Mouse (Mus musculus) intestine, embryonic 15.5 days (tissue): Measurements from ENCODE around the gene 1700020A23Rik. TPM values are rescaled to one million over a fixed set of nuclear protein-coding genes. Genes with fewer than 3 reads are reported as not detected.
A peak's percentile ranks its signal among the peaks of the same experiment; 100 is the strongest.
"Not testable (repeated sequence)": the region's sequence is repeated elsewhere in the genome, so short reads cannot be mapped to it uniquely, and the experiment has no call there.

Experiments used
- ATAC-seq: fragments of 200-750 bp; cut with Nextera tagmentation; 2 replicates; pipeline ENCODE4 v1.8.0; 2017; ENCODE audit warnings: moderate TSS enrichment, moderate library complexity
- H3K27ac ChIP-seq: fragments of 300-500 bp; sonication (generic); 2 replicates; pipeline ENCODE4 v1.5.1; 2015; ENCODE audit warnings: mild to moderate bottlenecking, inconsistent platforms
- H3K27me3 ChIP-seq: fragments of 300-500 bp; sonication (generic); replicated peaks from 2 replicates; pipeline ENCODE4 v1.6.1; 2015; ENCODE audit warnings: inconsistent platforms
- H3K36me3 ChIP-seq: fragments of 300-500 bp; sonication (generic); 2 replicates; pipeline ENCODE4 v1.6.1; 2015; ENCODE audit warnings: inconsistent platforms
- H3K4me1 ChIP-seq: fragments of 300-500 bp; sonication (generic); replicated peaks from 2 replicates; pipeline ENCODE4 v1.6.1; 2015; ENCODE audit warnings: inconsistent platforms
- H3K4me2 ChIP-seq: fragments of 300-500 bp; sonication (generic); replicated peaks from 2 replicates; pipeline ENCODE4 v1.6.1; 2015; ENCODE audit warnings: mild to moderate bottlenecking, inconsistent platforms
- H3K4me3 ChIP-seq: fragments of 300-500 bp; sonication (generic); replicated peaks from 2 replicates; pipeline ENCODE4 v1.5.1; 2015; ENCODE audit warnings: inconsistent platforms
- H3K9ac ChIP-seq: fragments of 300-500 bp; sonication (generic); 2 replicates; pipeline ENCODE4 v1.6.1; 2015; ENCODE audit warnings: inconsistent platforms
- H3K9me3 ChIP-seq: fragments of 300-500 bp; sonication (generic); 2 replicates; pipeline ENCODE4 v1.6.1; 2016; ENCODE audit warnings: inconsistent platforms
- WGBS: fragments of 180-500 bp; shearing (Covaris S2); methylation state at CpG from one replicate; pipeline ENCODE4 v1.1.7; 2015; 5-methylcytosine and 5-hydroxymethylcytosine counted together
- polyA plus RNA-seq: library from polyadenylated mRNA; unstranded; fragments of >200 nt; fragmentation: Nextera tagmentation; extraction: Ambion mirVana; gene quantifications from 2 replicates; pipeline ENCODE4 v1.2.1, GENCODE M21; 2015

Gene 1700020A23Rik
- polyA plus RNA-seq, result not detected in 2 replicates

GRCm38 (mm10) chr2:130404939-130405338 is at the start of gene 1700020A23Rik, which contains the start of gene Gm28372:
Gene 1700020A23Rik, plus strand, starts transcription at chr2:130405259.
Gene Gm28372, plus strand, starts transcription at chr2:130405239.
- Histone ChIP-seq H3K9me3 (no peaks in the 10 kb centered on the region), H3K4me1 (peaks cover 4% of the 10 kb centered on the region; the same call in 1 of the 2 replicates), H3K27ac (no peak within 1 kb of the TSS), H3K9ac (no peak within 1 kb of the TSS), H3K4me2 (no peak within 1 kb of the TSS), H3K36me3 (no peaks in the 10 kb centered on the region), H3K27me3 (no peaks in the 10 kb centered on the region), H3K4me3 (no peak within 1 kb of the TSS)
- 83% methylated on average over 1 of the region's 1 CpGs for WGBS
- no peak for ATAC-seq

GRCm38 (mm10) chr2:130357551-130357950 is 47.5 kb upstream of the 1700020A23Rik start:
- H3K9me3 ChIP-seq, result no peaks in the 10 kb centered on the region
- no peaks in the 10 kb centered on the region for H3K4me1 ChIP-seq
- H3K9ac ChIP-seq, result no peak overlapping the region
- H3K4me3 ChIP-seq, result no peak overlapping the region
- H3K36me3 ChIP-seq, result no peaks in the 10 kb centered on the region
- no peak overlapping the region for H3K27ac ChIP-seq
- no peak overlapping the region for H3K4me2 ChIP-seq
- no peak for ATAC-seq
- 91% methylated on average over 5 of the region's 5 CpGs for WGBS
- peaks cover 27% of the 10 kb centered on the region for H3K27me3 ChIP-seq

DNA sequence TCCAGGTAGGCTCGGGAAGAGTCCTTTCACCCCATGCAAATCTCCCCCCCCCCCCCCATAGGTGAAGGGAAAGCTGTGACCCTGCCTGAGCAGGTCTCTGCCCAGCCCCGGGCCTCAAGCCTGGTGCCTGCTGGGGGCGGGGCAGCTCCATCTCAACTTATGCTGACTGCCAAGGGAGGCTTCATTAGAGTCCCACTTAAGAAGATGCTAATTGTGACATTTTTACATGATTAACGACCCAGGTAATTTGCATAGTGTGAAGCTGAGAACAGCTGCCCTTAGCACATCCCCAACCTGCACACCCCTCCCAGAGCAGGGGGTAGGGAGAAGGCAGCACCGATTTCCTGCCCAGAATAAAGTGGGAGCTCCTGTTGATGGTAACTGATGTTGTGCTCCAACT is 46.2 kb upstream of the 1700020A23Rik start:
- Histone ChIP-seq H3K9ac (no peak overlapping the region), H3K27ac (no peak overlapping the region), H3K4me3 (no peak overlapping the region), H3K4me2 (no peak overlapping the region), H3K36me3 (no peaks in the 10 kb centered on the region), H3K27me3 (peaks cover 36% of the 10 kb centered on the region), H3K9me3 (no peaks in the 10 kb centered on the region), H3K4me1 (no peaks in the 10 kb centered on the region)
- WGBS, result 21% methylated on average over 5 of the region's 5 CpGs
- ATAC-seq, result no peak

- Histone ChIP-seq H3K27me3 (peaks cover 36% of the 10 kb centered on the region), H3K4me2 (no peak overlapping the region), H3K27ac (no peak overlapping the region), H3K9me3 (no peaks in the 10 kb centered on the region), H3K4me1 (0 out of 2 replicates have a peak, but pooled peaks cover 4% of the 10 kb centered on the region), H3K36me3 (no peaks in the 10 kb centered on the region), H3K9ac (no peak overlapping the region), H3K4me3 (no peak overlapping the region)
- no peak for ATAC-seq
- WGBS, result 12% methylated on average over 14 of the region's 14 CpGs
Observed at GRCm38 (mm10) chr2:130362511-130363026, 42.5 kb upstream of the 1700020A23Rik start.

GRCm38 (mm10) chr2:130365211-130366094 is 39.6 kb upstream of the 1700020A23Rik start:
- Histone ChIP-seq H3K4me3 (peak overlapping the region; percentile 27), H3K27ac (no peak overlapping the region), H3K4me1 (0 out of 2 replicates have a peak, but pooled peaks cover 4% of the 10 kb centered on the region), H3K36me3 (no peaks in the 10 kb centered on the region), H3K9ac (no peak overlapping the region; the same call in 1 of the 2 replicates), H3K9me3 (no peaks in the 10 kb centered on the region), H3K27me3 (peaks cover 27% of the 10 kb centered on the region), H3K4me2 (peak overlapping the region; percentile 59)
- WGBS, result 18% methylated on average over 30 of the region's 30 CpGs
- no peak for ATAC-seq

- H3K36me3 ChIP-seq, result no peaks in the 10 kb centered on the region
- H3K4me3 ChIP-seq, result no peak overlapping the region
- H3K4me1 ChIP-seq, result 0 out of 2 replicates have a peak, but pooled peaks cover 4% of the 10 kb centered on the region
- WGBS, result 63% methylated on average over 4 of the region's 4 CpGs
- H3K27me3 ChIP-seq, result peaks cover 10% of the 10 kb centered on the region
- H3K27ac ChIP-seq, result no peak overlapping the region
- no peak for ATAC-seq
- H3K9me3 ChIP-seq, result no peaks in the 10 kb centered on the region
- H3K9ac ChIP-seq, result no peak overlapping the region
- no peak overlapping the region for H3K4me2 ChIP-seq
Observed at GRCm38 (mm10) chr2:130367386-130367785, 37.7 kb upstream of the 1700020A23Rik start.

DNA sequence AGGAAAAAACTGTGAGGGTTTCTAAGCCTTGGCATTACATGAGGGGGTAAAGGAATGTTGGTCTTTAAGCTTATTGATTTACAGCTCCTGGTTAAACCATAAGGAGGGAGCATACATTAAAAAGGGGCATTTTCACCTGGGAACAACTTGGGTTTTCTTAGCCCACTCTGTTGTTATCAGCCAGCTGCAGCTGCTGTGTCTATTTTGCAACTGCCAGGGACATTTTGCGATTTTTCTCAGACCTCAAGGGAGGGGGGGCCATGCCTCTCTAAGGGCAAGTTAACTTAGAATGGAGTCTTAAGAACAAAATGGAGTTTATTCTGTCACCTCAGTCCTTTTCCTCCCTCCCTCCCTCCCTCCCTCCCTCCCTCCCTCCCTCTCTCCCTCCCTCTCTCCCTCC is 32.0 kb upstream of the 1700020A23Rik start:
- H3K4me3 ChIP-seq, ATAC-seq, H3K36me3 ChIP-seq, H3K27ac ChIP-seq, H3K4me1 ChIP-seq, H3K27me3 ChIP-seq, H3K9me3 ChIP-seq, H3K9ac ChIP-seq, H3K4me2 ChIP-seq: not testable (repeated sequence)
- WGBS, result 43% methylated on average over 1 of the region's 1 CpGs

DNA sequence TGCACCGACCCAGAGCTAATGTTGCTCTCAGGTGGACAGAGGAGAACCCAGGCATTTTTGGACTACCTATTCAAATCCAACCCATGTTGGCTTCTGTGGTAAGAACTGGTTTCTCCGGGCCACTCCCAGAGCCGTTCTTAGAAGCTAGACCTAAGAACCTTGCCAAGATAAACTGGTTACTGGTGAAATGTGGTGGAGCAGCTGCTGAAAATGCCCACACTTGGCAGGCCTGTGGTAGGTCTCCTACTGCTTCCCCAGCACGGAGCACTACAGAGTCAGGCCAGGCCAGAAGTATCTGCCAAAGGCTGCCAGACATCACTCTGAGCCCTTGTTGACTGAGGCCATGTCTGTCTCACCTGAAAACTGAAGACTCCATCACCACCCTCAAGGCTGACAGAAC is 30.1 kb upstream of the 1700020A23Rik start:
- no peak overlapping the region for H3K4me3 ChIP-seq
- no peak overlapping the region for H3K9ac ChIP-seq
- H3K9me3 ChIP-seq, result no peaks in the 10 kb centered on the region
- no peaks in the 10 kb centered on the region for H3K27me3 ChIP-seq
- no peak overlapping the region for H3K4me2 ChIP-seq
- 73% methylated on average over 4 of the region's 4 CpGs for WGBS
- H3K4me1 ChIP-seq, result no peaks in the 10 kb centered on the region
- no peaks in the 10 kb centered on the region for H3K36me3 ChIP-seq
- H3K27ac ChIP-seq, result no peak overlapping the region
- no peak for ATAC-seq

- H3K9ac ChIP-seq, result no peak overlapping the region
- no peak overlapping the region for H3K27ac ChIP-seq
- WGBS, result 61% methylated on average over 3 of the region's 3 CpGs
- H3K36me3 ChIP-seq, result no peaks in the 10 kb centered on the region
- H3K9me3 ChIP-seq, result no peaks in the 10 kb centered on the region
- no peaks in the 10 kb centered on the region for H3K27me3 ChIP-seq
- no peak for ATAC-seq
- H3K4me2 ChIP-seq, result no peak overlapping the region
- H3K4me1 ChIP-seq, result no peaks in the 10 kb centered on the region
- no peak overlapping the region for H3K4me3 ChIP-seq
Observed at GRCm38 (mm10) chr2:130383205-130383604, 21.9 kb upstream of the 1700020A23Rik start.

DNA sequence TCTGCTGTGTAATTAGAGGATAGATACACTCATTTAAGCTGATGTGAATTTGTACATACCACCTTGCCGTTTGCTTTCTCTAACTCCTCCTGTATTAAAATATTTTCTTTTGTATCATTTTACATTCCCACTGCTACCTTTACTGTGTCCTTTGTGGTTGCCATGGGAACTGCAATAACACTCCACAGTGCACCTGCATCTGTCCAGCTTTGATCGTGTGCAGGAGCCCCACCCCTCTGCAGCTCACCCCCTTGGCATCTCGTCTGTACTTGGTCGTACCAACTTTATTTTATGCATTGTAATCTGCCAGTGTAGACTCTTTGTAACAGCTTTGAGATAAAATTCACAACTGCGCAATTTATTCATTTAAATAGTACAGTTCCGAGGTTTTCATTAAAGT is 21.2 kb upstream of the 1700020A23Rik start:
- Histone ChIP-seq H3K4me1 (no peaks in the 10 kb centered on the region), H3K9me3 (no peaks in the 10 kb centered on the region), H3K27me3 (no peaks in the 10 kb centered on the region), H3K36me3 (no peaks in the 10 kb centered on the region), H3K4me2 (no peak overlapping the region), H3K27ac (no peak overlapping the region), H3K9ac (no peak overlapping the region), H3K4me3 (no peak overlapping the region)
- no peak for ATAC-seq
- 70% methylated on average over 6 of the region's 6 CpGs for WGBS

GRCm38 (mm10) chr2:130386212-130386611 is 18.8 kb upstream of the 1700020A23Rik start:
- no peaks in the 10 kb centered on the region for H3K4me1 ChIP-seq
- no peaks in the 10 kb centered on the region for H3K9me3 ChIP-seq
- no peak overlapping the region for H3K4me2 ChIP-seq
- no peak for ATAC-seq
- no peak overlapping the region for H3K27ac ChIP-seq
- H3K36me3 ChIP-seq, result no peaks in the 10 kb centered on the region
- H3K9ac ChIP-seq, result no peak overlapping the region
- H3K4me3 ChIP-seq, result no peak overlapping the region
- WGBS, result 34% methylated on average over 1 of the region's 1 CpGs
- H3K27me3 ChIP-seq, result no peaks in the 10 kb centered on the region

- ATAC-seq, result no peak
- H3K27me3 ChIP-seq, result no peaks in the 10 kb centered on the region
- no peaks in the 10 kb centered on the region for H3K4me1 ChIP-seq
- no peaks in the 10 kb centered on the region for H3K9me3 ChIP-seq
- H3K4me3 ChIP-seq, result no peak overlapping the region
- no peak overlapping the region for H3K9ac ChIP-seq
- no peak overlapping the region for H3K4me2 ChIP-seq
- WGBS, result 77% methylated on average over 2 of the region's 2 CpGs
- no peaks in the 10 kb centered on the region for H3K36me3 ChIP-seq
- no peak overlapping the region for H3K27ac ChIP-seq
Observed at GRCm38 (mm10) chr2:130388796-130389195, 16.3 kb upstream of the 1700020A23Rik start.
